Mouse (Mus musculus): Measurements from ENCODE around the gene Fam222a. TPM values are rescaled to one million over a fixed set of nuclear protein-coding genes. Genes with fewer than 3 reads are reported as not detected.

Gene Fam222a
- polyA plus RNA-seq, 1 experiment from 2014 or later = 5.3 TPM

GRCm38 (mm10) chr5:114565305-114565704 is 2.5 kb upstream of the Fam222a start:
- Histone ChIP-seq H3K4me3 (ENCODE audit: low read depth, low read length) (no peak overlapping the region), H3K4me1 (ENCODE audit: control insufficient read depth, insufficient read depth, low read length) (peaks cover 16% of the 10 kb centered on the region), H3K27me3 (ENCODE audit: control insufficient read depth, insufficient read depth, low read depth, low read length) (no peaks in the 10 kb centered on the region), H3K9ac (ENCODE audit: low read depth, low read length) (no peak overlapping the region), H3K27ac (ENCODE audit: low read length) (no peak overlapping the region), H3K36me3 (ENCODE audit: control insufficient read depth, insufficient read depth, low read length) (no peaks in the 10 kb centered on the region), H3K4me2 (ENCODE audit: low read length) (no peak overlapping the region), H3K9me3 (replicated peaks; ENCODE audit: control insufficient read depth, low read length, poor library complexity, severe bottlenecking) (peaks cover 3% of the 10 kb centered on the region; the same call in 1 of the 2 replicates)
- WGBS = 14% methylated on average over 12 of the region's 12 CpGs
- ATAC-seq = no peak

- WGBS = 75% methylated on average over 6 of the region's 6 CpGs
- Histone ChIP-seq H3K9ac (ENCODE audit: low read depth, low read length) (no peak overlapping the region), H3K4me2 (ENCODE audit: low read length) (no peak overlapping the region), H3K4me3 (ENCODE audit: low read depth, low read length) (no peak overlapping the region), H3K27me3 (ENCODE audit: control insufficient read depth, insufficient read depth, low read depth, low read length) (no peaks in the 10 kb centered on the region), H3K27ac (ENCODE audit: low read length) (no peak overlapping the region), H3K4me1 (ENCODE audit: control insufficient read depth, insufficient read depth, low read length) (peaks cover 17% of the 10 kb centered on the region), H3K9me3 (replicated peaks; ENCODE audit: control insufficient read depth, low read length, poor library complexity, severe bottlenecking) (peaks cover 3% of the 10 kb centered on the region; the same call in 1 of the 2 replicates), H3K36me3 (ENCODE audit: control insufficient read depth, insufficient read depth, low read length) (no peaks in the 10 kb centered on the region)
- no peak for ATAC-seq
Measured at GRCm38 (mm10) chr5:114565751-114566150, 2.1 kb upstream of the Fam222a start.

GRCm38 (mm10) chr5:114566461-114566860 is 1.4 kb upstream of the Fam222a start:
- Histone ChIP-seq H3K4me2 (ENCODE audit: low read length) (no peak overlapping the region), H3K4me1 (ENCODE audit: control insufficient read depth, insufficient read depth, low read length) (peaks cover 23% of the 10 kb centered on the region), H3K9ac (ENCODE audit: low read depth, low read length) (no peak overlapping the region), H3K36me3 (ENCODE audit: control insufficient read depth, insufficient read depth, low read length) (no peaks in the 10 kb centered on the region), H3K27me3 (ENCODE audit: control insufficient read depth, insufficient read depth, low read depth, low read length) (no peaks in the 10 kb centered on the region), H3K27ac (ENCODE audit: low read length) (no peak overlapping the region), H3K4me3 (ENCODE audit: low read depth, low read length) (no peak overlapping the region), H3K9me3 (replicated peaks; ENCODE audit: control insufficient read depth, low read length, poor library complexity, severe bottlenecking) (peaks cover 3% of the 10 kb centered on the region; the same call in 1 of the 2 replicates)
- WGBS = 89% methylated on average over 10 of the region's 10 CpGs
- ATAC-seq = no peak

GRCm38 (mm10) chr5:114567075-114567517 is 720 bp upstream of the Fam222a start:
- Histone ChIP-seq H3K4me3 (ENCODE audit: low read depth, low read length) (peak overlapping the region; percentile 89), H3K9ac (ENCODE audit: low read depth, low read length) (peak overlapping the region; percentile 86), H3K9me3 (replicated peaks; ENCODE audit: control insufficient read depth, low read length, poor library complexity, severe bottlenecking) (peaks cover 3% of the 10 kb centered on the region; the same call in 1 of the 2 replicates), H3K27ac (ENCODE audit: low read length) (peak overlapping the region; percentile 93), H3K27me3 (ENCODE audit: control insufficient read depth, insufficient read depth, low read depth, low read length) (no peaks in the 10 kb centered on the region), H3K36me3 (ENCODE audit: control insufficient read depth, insufficient read depth, low read length) (no peaks in the 10 kb centered on the region), H3K4me2 (ENCODE audit: low read length) (peak overlapping the region; percentile 86), H3K4me1 (ENCODE audit: control insufficient read depth, insufficient read depth, low read length) (peaks cover 26% of the 10 kb centered on the region)
- WGBS = under 1% methylated on average over 50 of the region's 52 CpGs
- ATAC-seq = peak; percentile 91

- Histone ChIP-seq H3K4me3 (ENCODE audit: low read depth, low read length) (peak overlapping the region; percentile 89), H3K4me2 (ENCODE audit: low read length) (peak overlapping the region; percentile 86), H3K27me3 (ENCODE audit: control insufficient read depth, insufficient read depth, low read depth, low read length) (no peaks in the 10 kb centered on the region), H3K4me1 (ENCODE audit: control insufficient read depth, insufficient read depth, low read length) (peaks cover 42% of the 10 kb centered on the region), H3K36me3 (ENCODE audit: control insufficient read depth, insufficient read depth, low read length) (no peaks in the 10 kb centered on the region), H3K27ac (ENCODE audit: low read length) (no peak overlapping the region), H3K9me3 (replicated peaks; ENCODE audit: control insufficient read depth, low read length, poor library complexity, severe bottlenecking) (no peaks in the 10 kb centered on the region), H3K9ac (ENCODE audit: low read depth, low read length) (peak overlapping the region; percentile 86)
- WGBS = 10% methylated on average over 5 of the region's 5 CpGs
- ATAC-seq = no peak
Measured at GRCm38 (mm10) chr5:114568818-114569217, 1.0 kb downstream of the Fam222a start.

- ATAC-seq = no peak
- Histone ChIP-seq H3K4me3 (ENCODE audit: low read depth, low read length) (peak overlapping the region; percentile 89), H3K4me2 (ENCODE audit: low read length) (peak overlapping the region; percentile 86), H3K9ac (ENCODE audit: low read depth, low read length) (peak overlapping the region; percentile 86), H3K27ac (ENCODE audit: low read length) (no peak overlapping the region), H3K4me1 (ENCODE audit: control insufficient read depth, insufficient read depth, low read length) (peaks cover 53% of the 10 kb centered on the region), H3K36me3 (ENCODE audit: control insufficient read depth, insufficient read depth, low read length) (no peaks in the 10 kb centered on the region), H3K27me3 (ENCODE audit: control insufficient read depth, insufficient read depth, low read depth, low read length) (no peaks in the 10 kb centered on the region), H3K9me3 (replicated peaks; ENCODE audit: control insufficient read depth, low read length, poor library complexity, severe bottlenecking) (no peaks in the 10 kb centered on the region)
- 18% methylated on average over 10 of the region's 16 CpGs for WGBS
Measured at GRCm38 (mm10) chr5:114569918-114570670, 2.3 kb downstream of the Fam222a start.

GRCm38 (mm10) chr5:114570791-114571450 is 3.1 kb downstream of the Fam222a start:
- Histone ChIP-seq H3K4me2 (ENCODE audit: low read length) (peak overlapping the region; percentile 86), H3K27ac (ENCODE audit: low read length) (peak overlapping the region; percentile 87), H3K36me3 (ENCODE audit: control insufficient read depth, insufficient read depth, low read length) (no peaks in the 10 kb centered on the region), H3K27me3 (ENCODE audit: control insufficient read depth, insufficient read depth, low read depth, low read length) (no peaks in the 10 kb centered on the region), H3K9me3 (replicated peaks; ENCODE audit: control insufficient read depth, low read length, poor library complexity, severe bottlenecking) (no peaks in the 10 kb centered on the region), H3K4me1 (ENCODE audit: control insufficient read depth, insufficient read depth, low read length) (peaks cover 61% of the 10 kb centered on the region), H3K4me3 (ENCODE audit: low read depth, low read length) (peak overlapping the region; percentile 59), H3K9ac (ENCODE audit: low read depth, low read length) (peak overlapping the region; percentile 76)
- WGBS = 3% methylated on average over 14 of the region's 14 CpGs
- no peak for ATAC-seq

- peak overlapping the region; percentile 87 for H3K27ac ChIP-seq (ENCODE audit: low read length)
- no peaks in the 10 kb centered on the region for H3K9me3 ChIP-seq (replicated peaks; ENCODE audit: control insufficient read depth, low read length, poor library complexity, severe bottlenecking)
- peak overlapping the region; percentile 86 for H3K4me2 ChIP-seq (ENCODE audit: low read length)
- peaks cover 65% of the 10 kb centered on the region for H3K4me1 ChIP-seq (ENCODE audit: control insufficient read depth, insufficient read depth, low read length)
- WGBS = 1% methylated on average over 39 of the region's 39 CpGs
- 0 out of 2 replicates have a peak, but pooled peaks have one; percentile 2 for ATAC-seq
- H3K9ac ChIP-seq (ENCODE audit: low read depth, low read length) = peak overlapping the region; percentile 76
- no peaks in the 10 kb centered on the region for H3K36me3 ChIP-seq (ENCODE audit: control insufficient read depth, insufficient read depth, low read length)
- H3K27me3 ChIP-seq (ENCODE audit: control insufficient read depth, insufficient read depth, low read depth, low read length) = no peaks in the 10 kb centered on the region
- H3K4me3 ChIP-seq (ENCODE audit: low read depth, low read length) = peak overlapping the region; percentile 59
Measured at GRCm38 (mm10) chr5:114571451-114572030, 3.7 kb downstream of the Fam222a start.

Measured in midbrain, embryonic 16.5 days (tissue).